Mouse (Mus musculus): ENCODE measurements at regions not wholly inside any gene's neighbourhood (a gene's known extent, or its start where the extent isn't known, plus 50 kb on each side); places are given as distances from the start of the nearest gene placed in this dataset.

DNA sequence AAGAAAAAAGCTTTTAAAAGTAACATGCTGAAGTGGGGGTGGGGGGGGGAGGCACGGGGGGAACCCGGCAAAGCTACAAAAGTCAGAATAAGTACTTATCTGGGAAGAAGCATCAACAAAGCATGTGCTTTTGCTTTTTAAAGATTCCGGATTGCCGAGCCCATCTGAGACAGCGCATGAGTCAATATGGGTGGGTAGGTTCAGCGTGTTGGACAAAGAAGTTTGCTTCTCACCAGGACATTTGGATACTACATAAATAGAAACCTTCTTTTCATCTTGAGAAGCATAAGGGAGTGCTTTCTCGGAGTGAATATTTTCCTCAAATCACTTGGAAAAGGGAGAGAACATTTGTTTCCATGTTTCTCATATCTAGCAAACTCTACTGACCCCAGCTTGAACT, 414.1 kb downstream of the Klf5 start:
- TF ChIP-seq EP300 (IDR thresholded peaks at IDR 0.05; ENCODE audit: low read depth in 1 of 2, low read length in 2 of 2) (no peak), POLR2A (IDR thresholded peaks at IDR 0.05; ENCODE audit: control insufficient read depth in 1 of 2, insufficient read depth in 1 of 2, low read depth in 1 of 2, low read length in 2 of 2, poor library complexity in 1 of 2) (no peak), POLR2AphosphoS2 (IDR thresholded peaks at IDR 0.05; ENCODE audit: low read length) (no peak), MAX (IDR thresholded peaks at IDR 0.05; ENCODE audit: low read length) (no peak), MYB (IDR thresholded peaks at IDR 0.05; ENCODE audit: low read depth, low read length) (no peak)
